Mouse (Mus musculus) spleen, adult 2 months (tissue): ENCODE data around the gene Rft1. TPM values are rescaled to one million over a fixed set of nuclear protein-coding genes. Genes with fewer than 3 reads are reported as not detected.
A peak's percentile ranks its signal among the peaks of the same experiment; 100 is the strongest.

ENCODE experiments used
- DNase-seq, 2 experiments: peaks; one replicate each; pipeline versions ENCODE4 v3.0.0 to v3.0.0-alpha.2; 2012 to 2021; ENCODE audit warnings: low spot score in 2 of 2, low read depth in 1 of 2
- H3K27ac ChIP-seq: fragments of 200-500 bp; 2 replicates; pipeline ENCODE4 v1.5.1; 2012; ENCODE audit warnings: low read length, inconsistent platforms; ENCODE audit not compliant: insufficient read depth
- H3K27me3 ChIP-seq: fragments of 200-500 bp; 2 replicates; pipeline ENCODE4 v1.6.1; 2012; ENCODE audit warnings: mild to moderate bottlenecking, moderate library complexity, low read length, inconsistent platforms; ENCODE audit not compliant: control insufficient read depth, insufficient read depth
- H3K36me3 ChIP-seq: fragments of 200-500 bp; 2 replicates; pipeline ENCODE4 v1.6.1; 2012; ENCODE audit warnings: mild to moderate bottlenecking, low read length, inconsistent platforms; ENCODE audit not compliant: control insufficient read depth, insufficient read depth
- H3K4me1 ChIP-seq: fragments of 200-500 bp; 2 replicates; pipeline ENCODE4 v1.6.1; 2011; ENCODE audit warnings: inconsistent platforms; ENCODE audit not compliant: control insufficient read depth, insufficient read depth, insufficient read length
- H3K4me3 ChIP-seq: fragments of 200-500 bp; 2 replicates; pipeline ENCODE4 v1.5.1; 2011; ENCODE audit warnings: mild to moderate bottlenecking, inconsistent platforms; ENCODE audit not compliant: insufficient read depth, insufficient read length; ENCODE audit errors: extremely low read depth
- CTCF ChIP-seq: fragments of 200-500 bp; IDR thresholded peaks from 2 replicates; pipeline ENCODE4 v1.5.1; 2011; ENCODE audit warnings: mild to moderate bottlenecking, inconsistent platforms; ENCODE audit not compliant: insufficient read depth, insufficient read length, insufficient replicate concordance; ENCODE audit errors: extremely low read depth
- POLR2A ChIP-seq: fragments of 200-500 bp; IDR thresholded peaks from 2 replicates; pipeline ENCODE4 v1.6.1; 2011; ENCODE audit warnings: low read depth, low read length, inconsistent platforms
- WGBS: fragments of 180-500 bp; shearing (Covaris S2); methylation state at CpG from one replicate; pipeline ENCODE4 v1.1.7; 2018; 5-methylcytosine and 5-hydroxymethylcytosine counted together
- polyA plus RNA-seq: library from polyadenylated mRNA; depleted of rRNA; stranded (reverse); fragments of >200 nt; gene quantifications from 2 replicates; pipeline ENCODE4 v1.2.3, GENCODE M21; 2012

Gene Rft1
- polyA plus RNA-seq, 1 experiment = 8.6 TPM

- TF ChIP-seq CTCF (no peak), POLR2A (no peak)
- Histone ChIP-seq H3K4me3 (no peak overlapping the region), H3K27ac (no peak overlapping the region), H3K27me3 (no peaks in the 10 kb centered on the region), H3K36me3 (peaks cover 23% of the 10 kb centered on the region), H3K4me1 (peaks cover 7% of the 10 kb centered on the region; the same call in 1 of the 2 replicates)
- DNase-seq = no peak
- 87% methylated on average over 4 of the region's 4 CpGs for WGBS
Observed at GRCm38 (mm10) chr14:30666604-30667003, 12.4 kb downstream of the Rft1 start.

DNA sequence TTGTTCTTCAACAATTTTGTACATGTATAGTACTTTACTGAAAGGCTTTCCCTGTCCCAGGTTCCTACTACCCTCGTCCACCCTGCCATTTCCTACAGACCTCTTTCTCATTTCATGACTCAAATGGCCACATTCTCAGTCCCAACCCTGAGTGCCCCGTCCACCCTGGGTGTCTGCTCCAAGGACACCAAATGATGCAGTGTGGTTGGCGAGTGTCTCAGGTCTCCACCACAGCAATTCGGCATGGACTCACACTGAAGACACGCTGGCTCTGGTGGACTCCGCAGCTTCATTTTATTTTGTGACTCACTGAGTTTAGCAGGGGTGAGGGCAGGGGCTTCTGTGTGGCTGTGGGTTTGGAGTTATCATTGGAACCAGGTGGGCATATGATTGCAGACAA, 16.0 kb downstream of the Rft1 start:
- H3K4me3 ChIP-seq = no peak overlapping the region
- TF ChIP-seq CTCF (no peak), POLR2A (no peak)
- no peak overlapping the region for H3K27ac ChIP-seq
- peaks cover 15% of the 10 kb centered on the region for H3K36me3 ChIP-seq
- 98% methylated on average over 6 of the region's 6 CpGs for WGBS
- H3K27me3 ChIP-seq = no peaks in the 10 kb centered on the region
- DNase-seq = no peak
- peaks cover 8% of the 10 kb centered on the region; the same call in 1 of the 2 replicates for H3K4me1 ChIP-seq

- no peak for DNase-seq
- no peak overlapping the region for H3K4me3 ChIP-seq
- H3K27me3 ChIP-seq = no peaks in the 10 kb centered on the region
- TF ChIP-seq POLR2A = no peak
- no peak for TF ChIP-seq CTCF
- peak overlapping the region; percentile 50 for H3K27ac ChIP-seq
- 56% methylated on average over 15 of the region's 15 CpGs for WGBS
- peaks cover 8% of the 10 kb centered on the region; the same call in 1 of the 2 replicates for H3K4me1 ChIP-seq
- peaks cover 13% of the 10 kb centered on the region for H3K36me3 ChIP-seq
Observed at GRCm38 (mm10) chr14:30671095-30671985, 17.2 kb downstream of the Rft1 start.

- no peaks in the 10 kb centered on the region for H3K27me3 ChIP-seq
- peak overlapping the region; percentile 50; the same call in 1 of the 2 replicates for H3K27ac ChIP-seq
- H3K4me3 ChIP-seq = no peak overlapping the region
- TF ChIP-seq CTCF = peak; percentile 89; the same call in 1 of the 2 replicates
- TF ChIP-seq POLR2A = no peak
- 1% methylated on average over 3 of the region's 3 CpGs for WGBS
- DNase-seq = peak; percentile 84 to 88
- peaks cover 8% of the 10 kb centered on the region; the same call in 1 of the 2 replicates for H3K4me1 ChIP-seq
- H3K36me3 ChIP-seq = peaks cover 15% of the 10 kb centered on the region
Observed at GRCm38 (mm10) chr14:30671986-30672312, 17.8 kb downstream of the Rft1 start.

- Histone ChIP-seq H3K27ac (no peak overlapping the region), H3K4me3 (no peak overlapping the region), H3K36me3 (peaks cover 11% of the 10 kb centered on the region), H3K4me1 (peaks cover 8% of the 10 kb centered on the region; the same call in 1 of the 2 replicates), H3K27me3 (no peaks in the 10 kb centered on the region)
- 48% methylated on average over 6 of the region's 6 CpGs for WGBS
- no peak for DNase-seq
- no peak for TF ChIP-seq CTCF
- TF ChIP-seq POLR2A = no peak
Observed at GRCm38 (mm10) chr14:30674947-30675346, 20.8 kb downstream of the Rft1 start.

- Histone ChIP-seq H3K27ac (no peak overlapping the region), H3K4me3 (no peak overlapping the region), H3K36me3 (peaks cover 16% of the 10 kb centered on the region), H3K27me3 (no peaks in the 10 kb centered on the region), H3K4me1 (no peaks in the 10 kb centered on the region)
- no peak for DNase-seq
- TF ChIP-seq CTCF (no peak), POLR2A (no peak)
- 94% methylated on average over 3 of the region's 3 CpGs for WGBS
Observed at GRCm38 (mm10) chr14:30682131-30682530, 28.0 kb downstream of the Rft1 start.

DNA sequence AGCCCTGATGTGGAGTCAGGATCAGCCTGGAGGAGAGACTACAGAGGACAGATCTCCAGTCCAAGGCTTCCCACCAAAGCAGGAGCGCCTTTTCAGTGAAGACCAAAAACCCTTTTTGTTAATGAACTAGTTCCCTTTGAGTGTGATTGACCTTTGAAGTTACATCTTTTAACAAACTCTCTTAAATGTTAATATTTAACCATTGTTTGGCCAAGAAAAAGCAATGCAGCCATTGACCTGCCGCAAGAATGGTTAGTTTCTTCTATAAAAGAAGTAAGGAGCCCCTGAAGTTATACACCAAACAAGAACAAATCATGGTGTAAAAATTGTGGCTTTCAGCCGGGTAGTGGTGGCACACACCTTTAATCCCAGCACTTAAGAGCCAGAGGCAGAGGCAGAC, 36.5 kb downstream of the Rft1 start:
- Histone ChIP-seq H3K4me3 (no peak overlapping the region), H3K27me3 (no peaks in the 10 kb centered on the region), H3K36me3 (peaks cover 10% of the 10 kb centered on the region), H3K4me1 (no peaks in the 10 kb centered on the region), H3K27ac (no peak overlapping the region)
- 94% methylated on average over 3 of the region's 3 CpGs for WGBS
- DNase-seq = no peak
- no peak for TF ChIP-seq POLR2A
- TF ChIP-seq CTCF = no peak
